Mouse (Mus musculus) layer of hippocampus, adult 18-20 months (tissue): ENCODE data around the gene 9530002B09Rik. TPM values are rescaled to one million over a fixed set of nuclear protein-coding genes. Genes with fewer than 3 reads are reported as not detected.

ENCODE experiments used
- DNase-seq, 2 experiments: peaks; one replicate each; pipeline ENCODE4 v3.0.0; 2022; ENCODE audit warnings: low spot score in 2 of 2
- long read RNA-seq: library from polyadenylated mRNA; stranded (forward); transcript quantifications from one replicate; pipeline ENCODE4 v2.0.0, GENCODE M21; 2021
- total RNA-seq, 2 experiments: library from RNA; stranded (reverse); gene quantifications; 2 replicates each; pipeline ENCODE4 v1.2.3; 2021

The 9530002B09Rik gene
- not detected for total RNA-seq
- long read RNA-seq: 0 reads

DNA sequence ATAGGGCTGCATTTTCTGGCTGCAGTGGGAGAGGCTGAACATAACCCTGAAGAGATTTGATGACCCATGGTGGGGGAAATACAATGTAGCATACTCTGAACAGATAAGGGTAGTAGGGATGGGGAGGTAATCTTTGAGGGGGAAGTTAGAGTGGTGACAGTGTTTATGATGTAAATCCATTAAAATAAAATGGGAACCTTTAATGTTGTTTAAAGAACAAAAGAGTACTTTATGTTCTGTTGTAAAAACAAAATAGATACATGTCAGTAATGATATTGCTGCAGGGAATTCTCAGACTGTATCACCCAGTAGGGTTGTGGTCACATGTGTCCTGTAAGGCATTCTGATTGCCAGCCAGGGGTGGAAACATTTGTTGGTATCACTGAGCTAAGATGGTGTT lies at the start of gene 9530002B09Rik:
9530002B09Rik (plus strand) TSS at position 301 of the 400 bp plus-strand sequence.
- DNase-seq: no peak

Other genes with a start within 250 kb of the 9530002B09Rik start
- 10 to 100 TPM; 84.3 to 92.4 TPM for gene Ppt1, start 147.0 kb downstream of the 9530002B09Rik start, total RNA-seq
- gene Cap1, start 196.8 kb downstream of the 9530002B09Rik start, total RNA-seq: 100 to 1,000 TPM; 296 to 307 TPM